Mouse (Mus musculus) neural tube, embryonic 12.5 days (tissue): ENCODE results near the gene Ptprz1. TPM values are rescaled to one million over a fixed set of nuclear protein-coding genes. Genes with fewer than 3 reads are reported as not detected.

Experiments used
- ATAC-seq: fragments of 200-750 bp; cut with Nextera tagmentation; 2 replicates; pipeline ENCODE4 v1.8.0; 2017; ENCODE audit warnings: low read depth, mild to moderate bottlenecking, moderate TSS enrichment, moderate library complexity; ENCODE audit not compliant: low FRiP score
- H3K27ac ChIP-seq: fragments of 300-500 bp; sonication (generic); 2 replicates; pipeline ENCODE4 v1.5.1; 2016
- H3K27me3 ChIP-seq: fragments of 300-500 bp; sonication (generic); replicated peaks from 2 replicates; pipeline ENCODE4 v1.6.1; 2016; ENCODE audit warnings: mild to moderate bottlenecking
- H3K36me3 ChIP-seq: fragments of 300-500 bp; sonication (generic); 2 replicates; pipeline ENCODE4 v1.6.1; 2016; ENCODE audit warnings: mild to moderate bottlenecking
- H3K4me1 ChIP-seq: fragments of 300-500 bp; sonication (generic); 2 replicates; pipeline ENCODE4 v1.6.1; 2016
- H3K4me2 ChIP-seq: fragments of 300-500 bp; sonication (generic); replicated peaks from 2 replicates; pipeline ENCODE4 v1.6.1; 2016; ENCODE audit warnings: mild to moderate bottlenecking
- H3K4me3 ChIP-seq: fragments of 300-500 bp; sonication (generic); 2 replicates; pipeline ENCODE4 v1.5.1; 2016
- H3K9ac ChIP-seq: fragments of 300-500 bp; sonication (generic); 2 replicates; pipeline ENCODE4 v1.6.1; 2016; ENCODE audit warnings: mild to moderate bottlenecking
- H3K9me3 ChIP-seq: fragments of 300-500 bp; sonication (generic); 2 replicates; pipeline ENCODE4 v1.6.1; 2016; ENCODE audit warnings: mild to moderate bottlenecking
- WGBS: fragments of 180-500 bp; shearing (Covaris S2); methylation state at CpG from one replicate; pipeline ENCODE4 v1.1.7; 2016; 5-methylcytosine and 5-hydroxymethylcytosine counted together
- polyA plus RNA-seq: library from polyadenylated mRNA; unstranded; fragments of >200 nt; fragmentation: Nextera tagmentation; extraction: Ambion mirVana; gene quantifications from 2 replicates; pipeline ENCODE4 v1.2.1, GENCODE M21; 2016

The Ptprz1 gene
- polyA plus RNA-seq, 1 experiment from 2014 or later: 24.3 TPM

DNA sequence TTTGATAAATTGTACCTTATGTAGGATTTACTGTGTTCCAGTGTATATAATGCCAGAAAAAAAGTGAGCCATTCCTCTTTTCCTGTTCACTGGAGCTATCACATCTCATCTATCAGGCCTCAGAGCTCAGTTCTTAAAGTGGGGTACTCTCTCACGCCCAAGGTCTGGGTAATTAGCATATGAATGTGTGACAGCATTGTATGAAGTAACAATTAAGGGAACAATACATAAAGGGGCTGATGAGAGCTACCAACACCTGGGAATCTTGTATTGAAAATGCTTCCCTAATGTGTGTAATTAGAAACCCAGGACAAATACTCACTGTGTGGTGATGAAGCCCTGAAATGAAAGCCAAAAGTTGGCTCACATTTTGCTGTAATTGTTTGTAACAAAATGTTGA, 47.6 kb downstream of the Ptprz1 start:
- H3K36me3 ChIP-seq: no peaks in the 10 kb centered on the region
- H3K4me3 ChIP-seq: no peak overlapping the region
- no peak overlapping the region for H3K9ac ChIP-seq
- no peaks in the 10 kb centered on the region for H3K9me3 ChIP-seq
- WGBS: 4% methylated on average over 1 of the region's 1 CpGs
- peak; percentile 87 for ATAC-seq
- no peak overlapping the region for H3K27ac ChIP-seq
- H3K4me1 ChIP-seq: peaks cover 4% of the 10 kb centered on the region; the same call in 1 of the 2 replicates
- no peaks in the 10 kb centered on the region for H3K27me3 ChIP-seq
- no peak overlapping the region for H3K4me2 ChIP-seq

DNA sequence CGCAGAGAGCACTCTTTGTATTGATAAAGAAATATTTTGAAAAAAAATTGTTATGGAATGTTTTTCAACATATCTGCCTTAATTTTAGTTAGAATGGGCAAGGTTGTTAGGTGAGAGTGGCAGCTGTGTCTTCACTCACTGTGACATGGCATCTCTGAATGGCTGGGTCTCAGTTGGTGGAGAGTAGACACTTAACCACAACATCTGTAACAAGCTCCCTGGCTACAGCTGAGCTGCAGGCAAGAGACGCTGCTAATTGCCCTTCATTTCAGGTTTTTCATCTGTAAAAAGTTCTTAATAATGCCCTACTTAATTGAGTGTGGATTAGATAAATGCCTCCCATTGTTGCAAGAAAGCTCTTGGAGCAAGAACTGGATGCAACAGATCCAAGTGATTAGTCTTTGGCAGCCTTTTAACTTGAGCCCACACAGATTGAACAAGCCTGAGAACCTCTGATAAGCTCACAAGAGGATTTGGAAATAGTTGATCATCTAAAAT, 57.5 kb downstream of the Ptprz1 start:
- no peak overlapping the region for H3K4me2 ChIP-seq
- H3K4me1 ChIP-seq: no peaks in the 10 kb centered on the region
- ATAC-seq: no peak
- no peaks in the 10 kb centered on the region for H3K36me3 ChIP-seq
- H3K9me3 ChIP-seq: no peaks in the 10 kb centered on the region
- H3K27ac ChIP-seq: no peak overlapping the region
- no peaks in the 10 kb centered on the region for H3K27me3 ChIP-seq
- 78% methylated on average over 2 of the region's 2 CpGs for whole genome bisulfite sequencing
- no peak overlapping the region for H3K9ac ChIP-seq
- no peak overlapping the region for H3K4me3 ChIP-seq

DNA sequence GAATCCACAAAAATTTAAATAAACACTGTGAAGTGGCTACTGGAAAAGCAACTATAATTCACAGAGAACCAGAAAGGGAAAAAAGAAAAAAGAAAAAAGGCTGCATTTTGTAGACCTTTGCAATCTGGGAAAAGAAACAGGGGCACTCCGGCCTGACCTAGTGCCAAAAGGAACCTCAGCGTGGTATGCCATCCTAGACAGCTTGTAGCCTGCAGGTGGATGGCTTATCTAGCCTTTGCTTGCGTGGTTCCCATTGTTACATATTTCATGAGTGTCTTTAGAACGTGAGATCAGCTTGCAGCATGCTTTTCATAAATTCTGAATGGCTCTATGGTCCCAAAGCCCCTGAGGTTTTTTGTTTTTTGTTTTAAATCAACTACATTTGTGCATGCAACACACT, 61.8 kb downstream of the Ptprz1 start:
- Histone ChIP-seq H3K4me1 (no peaks in the 10 kb centered on the region), H3K9ac (no peak overlapping the region), H3K36me3 (no peaks in the 10 kb centered on the region), H3K27me3 (no peaks in the 10 kb centered on the region), H3K9me3 (no peaks in the 10 kb centered on the region), H3K27ac (no peak overlapping the region), H3K4me2 (no peak overlapping the region), H3K4me3 (no peak overlapping the region)
- ATAC-seq: no peak
- WGBS: 67% methylated on average over 4 of the region's 4 CpGs

- Histone ChIP-seq H3K4me1 (no peaks in the 10 kb centered on the region), H3K9me3 (no peaks in the 10 kb centered on the region), H3K27ac (no peak overlapping the region), H3K4me2 (no peak overlapping the region), H3K36me3 (no peaks in the 10 kb centered on the region), H3K4me3 (no peak overlapping the region), H3K9ac (no peak overlapping the region), H3K27me3 (no peaks in the 10 kb centered on the region)
- peak; percentile 73 for ATAC-seq
- whole genome bisulfite sequencing: 65% methylated on average over 5 of the region's 5 CpGs
These were observed 62.2 kb downstream of the Ptprz1 start for GRCm38 (mm10) chr6:22937526-22937925.

- WGBS: 92% methylated on average over 3 of the region's 3 CpGs
- Histone ChIP-seq H3K27me3 (no peaks in the 10 kb centered on the region), H3K9ac (no peak overlapping the region), H3K9me3 (no peaks in the 10 kb centered on the region), H3K36me3 (no peaks in the 10 kb centered on the region), H3K4me3 (no peak overlapping the region), H3K4me1 (no peaks in the 10 kb centered on the region), H3K27ac (no peak overlapping the region), H3K4me2 (no peak overlapping the region)
- ATAC-seq: no peak
These were observed 68.9 kb downstream of the Ptprz1 start for GRCm38 (mm10) chr6:22944191-22944590.

DNA sequence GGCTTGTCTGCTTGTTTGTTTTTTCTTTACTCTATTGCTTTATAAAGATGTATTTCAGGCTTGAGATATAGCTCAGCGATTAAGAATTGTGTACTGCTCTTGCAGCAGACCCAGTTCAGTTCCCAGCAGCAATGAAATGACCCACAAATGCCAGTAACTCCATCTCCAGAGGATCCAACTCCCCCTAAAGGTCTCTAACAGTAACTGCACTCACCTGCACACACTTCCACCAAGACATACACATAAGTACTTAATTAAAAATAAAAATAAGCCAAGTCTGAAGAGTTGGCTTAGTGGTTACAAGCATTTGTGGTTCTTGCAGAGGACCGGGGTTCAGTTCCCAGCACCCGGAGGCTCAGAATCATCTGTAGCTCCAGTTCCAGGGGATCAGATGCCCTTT, 88.1 kb downstream of the Ptprz1 start:
- Histone ChIP-seq H3K4me1 (no peaks in the 10 kb centered on the region), H3K27me3 (no peaks in the 10 kb centered on the region), H3K36me3 (no peaks in the 10 kb centered on the region), H3K9ac (no peak overlapping the region), H3K4me2 (no peak overlapping the region), H3K27ac (no peak overlapping the region), H3K9me3 (no peaks in the 10 kb centered on the region), H3K4me3 (no peak overlapping the region)
- ATAC-seq: no peak
- WGBS: 90% methylated on average over 3 of the region's 3 CpGs

GRCm38 (mm10) chr6:22968073-22968472, 92.8 kb downstream of the Ptprz1 start:
- Histone ChIP-seq H3K27me3 (no peaks in the 10 kb centered on the region), H3K36me3 (no peaks in the 10 kb centered on the region), H3K4me2 (no peak overlapping the region), H3K9ac (no peak overlapping the region), H3K9me3 (no peaks in the 10 kb centered on the region), H3K4me3 (no peak overlapping the region), H3K27ac (no peak overlapping the region), H3K4me1 (no peaks in the 10 kb centered on the region)
- WGBS: 44% methylated on average over 2 of the region's 2 CpGs
- peak; percentile 63; the same call in 1 of the 2 replicates for ATAC-seq

- Histone ChIP-seq H3K27ac (no peak overlapping the region), H3K9me3 (peaks cover 8% of the 10 kb centered on the region), H3K4me1 (no peaks in the 10 kb centered on the region), H3K4me2 (peak overlapping the region; percentile 42), H3K27me3 (no peaks in the 10 kb centered on the region), H3K36me3 (peaks cover 9% of the 10 kb centered on the region), H3K9ac (no peak overlapping the region), H3K4me3 (no peak overlapping the region)
- WGBS: 9% methylated on average over 9 of the region's 9 CpGs
- 0 out of 2 replicates have a peak, but pooled peaks have one; percentile 53 for ATAC-seq
These were observed 108.6 kb downstream of the Ptprz1 start for GRCm38 (mm10) chr6:22983769-22984519.

DNA sequence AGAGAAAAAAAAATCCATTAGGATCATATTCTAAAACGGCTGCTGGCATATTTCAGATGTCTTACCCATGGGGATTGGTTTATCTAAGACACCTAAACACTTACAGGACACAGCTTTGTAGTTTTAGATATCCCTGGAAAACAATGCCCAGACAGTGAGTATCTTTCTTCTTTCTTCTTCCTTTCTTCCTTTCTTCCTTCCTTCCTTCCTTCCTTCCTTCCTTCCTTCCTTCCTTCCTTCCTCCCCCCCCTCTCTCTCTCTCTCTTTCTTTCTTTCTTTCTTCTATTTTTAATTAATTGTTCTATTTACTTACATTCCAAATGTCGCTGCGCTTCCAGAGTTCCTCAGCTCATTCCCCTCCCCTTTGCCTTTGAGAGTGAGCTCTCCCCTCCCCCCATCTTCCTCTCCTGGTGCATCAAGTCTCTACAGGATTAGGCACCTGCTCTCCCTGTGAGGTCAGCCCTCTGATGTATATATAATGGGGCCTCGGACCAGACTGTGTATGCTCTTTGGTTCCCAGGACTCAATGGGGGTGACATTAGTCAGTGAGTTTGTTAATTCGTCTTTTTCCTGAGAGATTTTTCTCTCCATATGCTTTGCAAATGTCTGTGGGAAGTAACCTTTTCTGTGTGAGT, 109.3 kb downstream of the Ptprz1 start:
- Histone ChIP-seq H3K9ac (no peak overlapping the region), H3K4me2 (peak overlapping the region; percentile 42), H3K4me3 (no peak overlapping the region), H3K9me3 (peaks cover 8% of the 10 kb centered on the region), H3K27me3 (no peaks in the 10 kb centered on the region), H3K4me1 (no peaks in the 10 kb centered on the region), H3K36me3 (peaks cover 9% of the 10 kb centered on the region), H3K27ac (no peak overlapping the region)
- WGBS: 7% methylated on average over 5 of the region's 5 CpGs
- ATAC-seq: peak; percentile 53; the same call in 1 of the 2 replicates

DNA sequence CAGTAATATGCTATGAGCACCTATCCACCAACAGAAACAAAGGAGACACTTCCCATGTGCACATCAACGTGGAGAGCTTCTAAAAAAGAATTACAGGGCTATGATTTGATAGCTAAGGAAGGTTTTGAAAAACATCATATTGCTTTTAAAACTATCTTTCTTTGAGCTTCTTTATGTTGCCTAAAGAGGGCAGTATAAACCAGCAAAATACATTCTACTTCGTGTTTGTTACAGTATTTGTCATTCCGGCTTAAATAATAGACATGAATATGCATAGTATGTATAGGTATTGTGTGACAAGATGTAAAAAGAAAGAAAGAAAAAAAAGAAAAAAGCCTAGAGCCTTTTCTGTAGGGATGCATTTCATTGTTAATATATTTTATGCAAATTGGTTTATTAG, 127.8 kb downstream of the Ptprz1 start:
- no peak for ATAC-seq
- Histone ChIP-seq H3K4me1 (no peaks in the 10 kb centered on the region), H3K9me3 (no peaks in the 10 kb centered on the region), H3K27ac (no peak overlapping the region), H3K4me2 (no peak overlapping the region), H3K4me3 (no peak overlapping the region), H3K36me3 (no peaks in the 10 kb centered on the region), H3K9ac (no peak overlapping the region), H3K27me3 (no peaks in the 10 kb centered on the region)
- 32% methylated on average over 3 of the region's 3 CpGs for WGBS

DNA sequence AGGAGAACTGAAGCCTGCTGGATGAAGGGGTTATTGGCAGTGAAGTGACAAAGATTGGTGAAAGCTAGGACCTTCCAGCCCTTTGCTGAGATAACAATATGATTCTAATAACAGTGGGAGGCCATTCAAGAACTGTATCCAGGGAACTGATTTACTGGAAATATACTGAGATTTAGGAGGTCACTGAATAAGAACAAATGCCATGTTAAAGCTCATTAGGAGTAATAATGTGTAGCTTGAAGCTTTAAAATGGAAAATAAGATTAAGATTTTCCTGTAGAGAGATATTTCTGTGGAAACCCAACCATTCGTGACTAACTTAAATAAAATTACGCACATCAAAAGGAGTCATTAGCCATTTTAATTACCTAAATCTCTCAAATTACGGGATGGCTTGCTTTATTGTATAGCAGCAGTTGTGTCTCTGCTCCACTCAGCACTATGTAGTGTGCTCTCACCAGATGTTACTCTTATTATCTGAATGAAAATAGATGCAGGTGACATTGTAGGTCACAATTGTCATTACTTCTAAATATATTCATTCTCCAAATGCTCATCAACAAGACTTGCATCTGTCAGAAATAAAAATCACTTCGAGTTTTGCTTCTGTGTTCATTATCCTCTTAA, 139.8 kb downstream of the Ptprz1 start:
- Histone ChIP-seq H3K36me3 (no peaks in the 10 kb centered on the region; the same call in 1 of the 2 replicates), H3K4me2 (no peak overlapping the region), H3K4me1 (no peaks in the 10 kb centered on the region), H3K27me3 (no peaks in the 10 kb centered on the region), H3K27ac (no peak overlapping the region), H3K9me3 (no peaks in the 10 kb centered on the region), H3K9ac (no peak overlapping the region), H3K4me3 (no peak overlapping the region)
- 62% methylated on average over 4 of the region's 4 CpGs for WGBS
- peak; percentile 53; the same call in 1 of the 2 replicates for ATAC-seq

DNA sequence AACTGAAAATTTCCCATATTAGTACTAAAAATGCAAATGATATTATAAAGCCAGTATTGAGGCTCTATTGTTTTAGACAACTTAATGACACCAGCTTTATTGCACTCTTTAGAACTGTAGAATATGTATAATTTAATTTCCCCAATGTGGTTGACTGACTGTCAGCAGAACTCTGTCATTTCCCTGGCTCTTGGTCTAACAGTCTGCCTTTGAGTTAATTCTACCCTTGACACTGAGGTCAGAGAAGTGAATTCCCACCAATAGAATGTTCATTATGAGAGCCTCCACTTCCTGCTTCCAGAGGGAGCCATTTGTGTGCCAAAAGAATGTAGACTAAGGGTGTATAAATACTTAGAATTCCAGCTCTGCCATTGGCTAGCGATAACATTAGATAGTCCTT, 152.9 kb downstream of the Ptprz1 start:
- Histone ChIP-seq H3K27me3 (no peaks in the 10 kb centered on the region), H3K36me3 (no peaks in the 10 kb centered on the region), H3K9me3 (no peaks in the 10 kb centered on the region), H3K4me3 (no peak overlapping the region), H3K4me1 (no peaks in the 10 kb centered on the region), H3K9ac (no peak overlapping the region), H3K27ac (no peak overlapping the region), H3K4me2 (no peak overlapping the region)
- ATAC-seq: no peak
- 89% methylated on average over 1 of the region's 1 CpGs for WGBS
